Mouse (Mus musculus): ENCODE data around the gene Gpbp1l1. TPM values are rescaled to one million over a fixed set of nuclear protein-coding genes. Genes with fewer than 3 reads are reported as not detected.

The Gpbp1l1 gene
- polyA plus RNA-seq, 1 experiment from 2014 or later, result 31.2 TPM

- Histone ChIP-seq H3K4me1 (replicated peaks) (peaks cover 23% of the 10 kb centered on the region), H3K4me3 (peak within 1 kb of the TSS; percentile 65), H3K36me3 (peaks cover 49% of the 10 kb centered on the region), H3K9me3 (replicated peaks) (no peaks in the 10 kb centered on the region), H3K27ac (ENCODE audit: poor library complexity, severe bottlenecking) (peak within 1 kb of the TSS; percentile 87), H3K9ac (peak within 1 kb of the TSS; percentile 90), H3K4me2 (peak within 1 kb of the TSS; percentile 86), H3K27me3 (replicated peaks) (no peaks in the 10 kb centered on the region)
- no peak for ATAC-seq (ENCODE audit: insufficient number of reproducible peaks, low FRiP score)
- WGBS, result 24% methylated on average over 5 of the region's 5 CpGs
These were observed 38.9 kb downstream of the Gpbp1l1 start, which contains the start of gene Ccdc17 for GRCm38 (mm10) chr4:116596379-116596778. Gene Ccdc17, plus strand, starts transcription at chr4:116596654.

GRCm38 (mm10) chr4:116596978-116597881 is 39.8 kb downstream of the Gpbp1l1 start:
- WGBS, result 1% methylated on average over 50 of the region's 50 CpGs
- Histone ChIP-seq H3K9me3 (replicated peaks) (no peaks in the 10 kb centered on the region), H3K9ac (peak overlapping the region; percentile 90), H3K27ac (ENCODE audit: poor library complexity, severe bottlenecking) (peak overlapping the region; percentile 87), H3K4me3 (peak overlapping the region; percentile 65), H3K4me2 (peak overlapping the region; percentile 86), H3K27me3 (replicated peaks) (no peaks in the 10 kb centered on the region), H3K36me3 (peaks cover 49% of the 10 kb centered on the region), H3K4me1 (replicated peaks) (peaks cover 23% of the 10 kb centered on the region)
- ATAC-seq (ENCODE audit: insufficient number of reproducible peaks, low FRiP score), result peak; percentile 94

DNA sequence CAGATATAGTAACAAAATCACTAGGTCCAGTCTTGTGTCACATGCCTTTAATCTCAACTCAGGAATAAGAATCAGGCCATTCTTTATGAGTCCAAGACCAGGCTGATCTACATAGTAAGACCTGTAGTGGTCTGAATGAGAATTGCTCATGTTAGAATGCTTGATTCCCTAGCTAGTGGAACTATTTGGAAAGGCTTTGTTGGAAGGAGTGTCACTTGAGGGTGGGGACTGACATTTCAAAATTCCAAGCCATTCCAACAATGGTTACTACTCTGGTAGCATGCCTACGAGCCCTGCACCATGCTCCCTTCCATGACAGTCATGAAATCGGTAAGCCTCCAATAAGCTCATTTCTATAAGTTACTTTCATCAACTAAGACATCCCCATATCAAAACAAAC is 55.2 kb downstream of the Gpbp1l1 start:
- Histone ChIP-seq H3K9me3 (replicated peaks) (no peaks in the 10 kb centered on the region), H3K4me2 (no peak overlapping the region), H3K36me3 (peaks cover 67% of the 10 kb centered on the region), H3K27ac (ENCODE audit: poor library complexity, severe bottlenecking) (no peak overlapping the region), H3K4me1 (replicated peaks) (no peaks in the 10 kb centered on the region), H3K4me3 (no peak overlapping the region), H3K9ac (no peak overlapping the region), H3K27me3 (replicated peaks) (no peaks in the 10 kb centered on the region)
- 84% methylated on average over 2 of the region's 2 CpGs for WGBS
- no peak for ATAC-seq (ENCODE audit: insufficient number of reproducible peaks, low FRiP score)

DNA sequence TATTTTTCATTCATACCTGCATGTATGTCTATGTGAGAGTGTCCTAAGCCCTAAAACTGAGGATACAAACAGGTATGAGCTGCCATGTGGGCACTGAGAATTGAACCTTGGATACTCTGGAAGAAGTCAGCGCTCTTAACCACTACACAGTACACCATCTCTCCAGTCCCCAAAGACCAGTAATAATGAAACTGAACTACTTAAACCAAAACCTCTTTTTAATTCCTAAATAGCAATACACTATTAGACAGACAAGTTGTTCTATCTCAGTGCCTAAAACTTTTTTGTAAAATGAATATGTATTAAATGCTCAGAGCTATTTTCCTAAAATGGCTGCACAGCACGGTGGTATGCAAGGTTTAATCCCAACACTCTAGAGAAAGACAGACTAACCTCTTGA is 57.8 kb downstream of the Gpbp1l1 start:
- no peak overlapping the region for H3K27ac ChIP-seq (ENCODE audit: poor library complexity, severe bottlenecking)
- H3K27me3 ChIP-seq (replicated peaks), result no peaks in the 10 kb centered on the region
- no peaks in the 10 kb centered on the region for H3K4me1 ChIP-seq (replicated peaks)
- no peak for ATAC-seq (ENCODE audit: insufficient number of reproducible peaks, low FRiP score)
- 95% methylated on average over 2 of the region's 2 CpGs for WGBS
- H3K36me3 ChIP-seq, result peaks cover 70% of the 10 kb centered on the region
- no peak overlapping the region for H3K9ac ChIP-seq
- H3K4me2 ChIP-seq, result no peak overlapping the region
- H3K4me3 ChIP-seq, result no peak overlapping the region
- H3K9me3 ChIP-seq (replicated peaks), result no peaks in the 10 kb centered on the region

GRCm38 (mm10) chr4:116624831-116625230 is 67.4 kb downstream of the Gpbp1l1 start:
- Histone ChIP-seq H3K4me2 (no peak overlapping the region), H3K4me3 (no peak overlapping the region), H3K27me3 (replicated peaks) (no peaks in the 10 kb centered on the region), H3K27ac (ENCODE audit: poor library complexity, severe bottlenecking) (no peak overlapping the region), H3K36me3 (peaks cover 30% of the 10 kb centered on the region), H3K9me3 (replicated peaks) (no peaks in the 10 kb centered on the region), H3K4me1 (replicated peaks) (peaks cover 14% of the 10 kb centered on the region), H3K9ac (no peak overlapping the region)
- 95% methylated on average over 4 of the region's 4 CpGs for WGBS
- no peak for ATAC-seq (ENCODE audit: insufficient number of reproducible peaks, low FRiP score)

DNA sequence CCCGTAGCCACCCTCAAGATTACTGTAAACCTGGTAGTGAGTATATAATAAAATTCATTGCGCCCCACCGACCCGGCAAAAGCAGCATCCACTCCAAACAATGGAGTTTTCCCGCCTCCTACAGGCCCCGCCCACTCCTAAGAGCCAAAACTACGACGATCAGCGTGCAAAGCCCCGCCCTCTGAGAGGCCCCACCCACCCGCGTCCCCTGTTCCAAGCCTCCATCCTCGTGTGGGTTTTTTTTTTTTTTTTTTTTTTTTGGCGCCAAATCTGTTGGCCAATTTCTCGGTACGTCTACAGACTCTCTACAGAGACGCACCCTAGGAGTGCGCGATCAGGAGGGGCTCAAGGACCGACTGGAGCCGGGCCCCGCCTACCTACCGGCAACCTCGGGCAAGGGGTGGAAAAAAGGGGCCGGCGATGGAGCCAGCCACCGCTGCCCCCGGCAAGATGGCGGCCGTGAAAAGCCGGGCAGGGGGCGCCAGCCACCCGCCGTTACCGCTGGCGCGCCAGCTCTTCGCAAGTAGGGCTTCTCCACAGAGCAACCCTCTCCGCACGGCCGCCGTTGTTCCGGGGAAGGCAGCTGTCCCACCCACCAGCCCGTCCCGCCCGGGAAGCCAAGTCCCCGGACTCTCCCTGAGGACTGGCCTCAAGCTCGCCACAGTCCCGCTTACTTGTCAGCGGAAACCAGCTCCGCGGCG is 69.3 kb downstream of the Gpbp1l1 start:
- peak; percentile 83 for ATAC-seq (ENCODE audit: insufficient number of reproducible peaks, low FRiP score)
- Histone ChIP-seq H3K9me3 (replicated peaks) (no peaks in the 10 kb centered on the region), H3K4me2 (peak overlapping the region; percentile 88), H3K36me3 (peaks cover 17% of the 10 kb centered on the region), H3K9ac (peak overlapping the region; percentile 98), H3K4me3 (peak overlapping the region; percentile 99), H3K4me1 (replicated peaks) (peaks cover 14% of the 10 kb centered on the region), H3K27me3 (replicated peaks) (no peaks in the 10 kb centered on the region), H3K27ac (ENCODE audit: poor library complexity, severe bottlenecking) (peak overlapping the region; percentile 99)
- under 1% methylated on average over 53 of the region's 53 CpGs for WGBS

GRCm38 (mm10) chr4:116627359-116627716 is 69.9 kb downstream of the Gpbp1l1 start:
- Histone ChIP-seq H3K27ac (ENCODE audit: poor library complexity, severe bottlenecking) (peak overlapping the region; percentile 99), H3K27me3 (replicated peaks) (no peaks in the 10 kb centered on the region), H3K9ac (peak overlapping the region; percentile 98), H3K4me2 (peak overlapping the region; percentile 88), H3K4me1 (replicated peaks) (peaks cover 14% of the 10 kb centered on the region), H3K4me3 (peak overlapping the region; percentile 99), H3K36me3 (peaks cover 19% of the 10 kb centered on the region), H3K9me3 (replicated peaks) (no peaks in the 10 kb centered on the region)
- peak; percentile 92 for ATAC-seq (ENCODE audit: insufficient number of reproducible peaks, low FRiP score)
- WGBS, result under 1% methylated on average over 13 of the region's 13 CpGs

DNA sequence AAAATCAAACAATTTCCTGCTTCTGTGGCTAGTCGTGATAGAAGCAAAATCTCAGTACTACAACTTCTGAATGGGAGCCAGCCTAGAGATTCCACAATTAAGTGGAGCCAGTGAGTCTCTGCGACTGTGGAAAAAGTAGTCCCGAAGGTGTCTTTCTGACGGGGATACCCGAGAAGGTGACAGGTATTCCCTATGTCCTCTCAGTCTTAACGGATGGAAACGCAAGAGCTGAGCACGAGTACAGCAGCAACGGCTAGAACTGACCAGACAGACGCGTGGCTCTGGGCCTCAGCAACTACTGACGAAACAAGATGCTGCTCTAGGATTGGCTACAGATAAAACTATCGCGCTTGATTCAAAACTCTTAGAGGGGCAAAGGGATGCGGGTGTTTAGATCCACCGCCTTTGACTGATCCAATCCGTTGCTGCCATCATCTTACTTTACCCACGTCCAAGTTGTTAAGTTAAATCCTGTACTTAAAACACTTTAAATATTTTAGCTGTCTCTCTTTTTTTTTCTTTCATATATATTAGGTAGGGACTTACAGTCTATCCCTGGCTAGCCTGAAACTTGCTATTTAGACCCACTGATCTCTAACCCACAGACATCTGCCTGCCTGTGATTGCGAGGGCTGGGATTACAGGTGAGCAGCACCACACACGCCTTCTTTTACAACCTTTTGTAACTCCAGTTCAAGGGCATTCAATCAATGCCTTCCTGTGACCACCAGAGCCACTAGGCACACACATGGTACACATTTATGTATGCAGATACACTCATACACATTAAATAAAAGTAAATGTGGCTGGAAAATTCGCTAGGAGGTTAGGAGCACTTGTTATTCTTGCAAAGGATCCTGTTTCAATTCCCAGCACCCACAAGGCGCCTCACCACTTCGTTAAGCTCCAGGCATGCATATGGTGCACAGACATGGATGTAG is 70.5 kb downstream of the Gpbp1l1 start, which contains the start of gene Nasp:
Gene Nasp (minus strand): TSS at position 220 of the 941 bp plus-strand sequence.
- 7% methylated on average over 23 of the region's 23 CpGs for WGBS
- Histone ChIP-seq H3K27ac (ENCODE audit: poor library complexity, severe bottlenecking) (peak within 1 kb of the TSS; percentile 99), H3K4me1 (replicated peaks) (peaks cover 14% of the 10 kb centered on the region), H3K9me3 (replicated peaks) (no peaks in the 10 kb centered on the region), H3K27me3 (replicated peaks) (no peaks in the 10 kb centered on the region), H3K9ac (peak within 1 kb of the TSS; percentile 98), H3K36me3 (peaks cover 21% of the 10 kb centered on the region), H3K4me2 (peak within 1 kb of the TSS; percentile 88), H3K4me3 (peak within 1 kb of the TSS; percentile 99)
- ATAC-seq (ENCODE audit: insufficient number of reproducible peaks, low FRiP score), result peak; percentile 88

- WGBS, result 95% methylated on average over 1 of the region's 1 CpGs
These were observed 77.7 kb downstream of the Gpbp1l1 start for GRCm38 (mm10) chr4:116635197-116635596.

GRCm38 (mm10) chr4:116638821-116639220 is 81.4 kb downstream of the Gpbp1l1 start:
- Histone ChIP-seq H3K4me3 (no peak overlapping the region), H3K9ac (no peak overlapping the region), H3K4me2 (no peak overlapping the region), H3K9me3 (replicated peaks) (no peaks in the 10 kb centered on the region), H3K4me1 (replicated peaks) (no peaks in the 10 kb centered on the region), H3K36me3 (peaks cover 92% of the 10 kb centered on the region), H3K27me3 (replicated peaks) (no peaks in the 10 kb centered on the region), H3K27ac (ENCODE audit: poor library complexity, severe bottlenecking) (no peak overlapping the region)
- ATAC-seq (ENCODE audit: insufficient number of reproducible peaks, low FRiP score), result no peak
- 94% methylated on average over 6 of the region's 6 CpGs for WGBS

More at GRCm38 (mm10) chr4:116635197-116635596, 77.7 kb downstream of the Gpbp1l1 start:
- Histone ChIP-seq H3K27ac (ENCODE audit: poor library complexity, severe bottlenecking) (no peak overlapping the region), H3K9me3 (replicated peaks) (no peaks in the 10 kb centered on the region), H3K9ac (no peak overlapping the region), H3K4me2 (no peak overlapping the region), H3K4me3 (no peak overlapping the region), H3K27me3 (replicated peaks) (no peaks in the 10 kb centered on the region), H3K4me1 (replicated peaks) (no peaks in the 10 kb centered on the region), H3K36me3 (peaks cover 79% of the 10 kb centered on the region)
- ATAC-seq (ENCODE audit: insufficient number of reproducible peaks, low FRiP score), result no peak

Measured in heart, embryonic 12.5 days (tissue).